Mouse (Mus musculus): Measurements from ENCODE around the gene Srebf1.

DNA sequence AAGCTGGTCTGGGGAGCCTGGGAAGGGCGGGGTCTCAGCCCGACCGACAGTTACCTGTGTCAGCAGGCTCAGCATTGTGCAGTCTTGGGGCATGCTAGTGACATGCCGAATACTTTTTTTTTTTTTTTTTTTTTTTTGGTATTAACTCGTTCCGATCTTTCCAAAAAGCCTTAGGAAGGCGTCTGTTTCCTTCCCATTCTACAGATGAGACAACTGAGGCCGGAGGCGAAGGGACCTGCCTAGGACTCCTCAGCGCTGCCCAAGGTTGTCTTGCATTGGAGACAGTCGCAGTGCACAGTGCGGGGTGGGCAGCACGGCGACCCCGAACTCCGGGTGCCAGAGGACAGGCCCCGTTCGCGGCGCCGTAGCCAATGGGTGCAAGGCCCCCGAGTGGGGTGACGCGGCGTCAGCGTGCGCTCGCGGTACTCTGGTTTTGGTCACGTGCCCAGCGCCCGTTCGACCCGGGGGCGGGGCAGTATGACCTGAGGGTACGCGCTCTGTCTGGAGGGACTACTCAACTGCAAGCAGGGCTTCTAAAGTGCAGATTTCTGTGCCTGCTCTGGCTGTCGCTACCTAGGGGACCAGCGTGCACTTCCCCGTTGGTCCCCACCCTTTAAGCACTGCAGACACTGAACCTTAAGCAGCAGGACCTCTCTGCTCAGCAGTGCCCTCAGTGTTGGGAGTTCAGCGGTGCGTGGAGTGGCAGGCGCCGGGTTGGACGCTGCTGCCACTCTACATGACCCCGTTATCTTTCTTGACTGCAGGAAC, at the start of gene Srebf1:
- TF ChIP-seq CTCF (IDR thresholded peaks at IDR 0.05; ENCODE audit: low read depth, low read length) (peak; percentile 35), POLR2A (IDR thresholded peaks at IDR 0.05; ENCODE audit: extremely low read depth, insufficient read depth, low read length) (peak; percentile 59; the same call in 1 of the 2 replicates)

Measured in liver, adult 2 months (tissue).